Mouse (Mus musculus): ENCODE measurements around the gene Hcls1. TPM values are rescaled to one million over a fixed set of nuclear protein-coding genes. Genes with fewer than 3 reads are reported as not detected.

Gene Hcls1
- polyA plus RNA-seq, 1 experiment from 2014 or later = 2.1 TPM

DNA sequence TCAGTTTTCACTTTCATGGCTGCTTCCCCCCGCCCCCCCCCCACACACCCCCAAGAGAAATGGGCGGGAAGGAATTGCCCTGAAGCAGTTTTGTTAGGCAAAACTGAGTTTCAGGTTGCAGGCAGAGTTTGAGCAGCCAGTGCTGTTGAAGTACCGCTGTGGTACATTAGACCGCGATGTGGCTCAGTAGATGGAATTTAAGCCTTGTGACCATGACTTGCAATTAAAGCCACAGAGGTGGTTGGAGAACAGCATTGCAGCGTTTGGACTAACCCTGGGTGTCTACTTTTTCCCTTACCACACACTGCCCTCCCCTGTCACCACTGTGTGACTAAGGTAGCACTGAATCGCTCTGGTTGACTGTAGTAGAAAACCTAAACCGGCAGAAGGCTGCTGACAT lies 54.7 kb downstream of the Hcls1 start:
- no peaks in the 10 kb centered on the region for H3K27me3 ChIP-seq (ENCODE audit: control insufficient read depth, insufficient read depth, low read length)
- no peaks in the 10 kb centered on the region for H3K9me3 ChIP-seq (ENCODE audit: control insufficient read depth, low read depth, low read length)
- H3K4me2 ChIP-seq (replicated peaks; ENCODE audit: low read depth, low read length) = no peak overlapping the region
- H3K27ac ChIP-seq (ENCODE audit: low read length) = no peak overlapping the region
- 75% methylated on average over 8 of the region's 8 CpGs for WGBS
- H3K4me1 ChIP-seq (ENCODE audit: control insufficient read depth, insufficient read depth, low read length) = no peaks in the 10 kb centered on the region
- H3K36me3 ChIP-seq (ENCODE audit: control insufficient read depth, insufficient read depth, low read length) = no peaks in the 10 kb centered on the region
- no peak overlapping the region for H3K9ac ChIP-seq (replicated peaks; ENCODE audit: low read depth, low read length)
- H3K4me3 ChIP-seq (ENCODE audit: low read depth, low read length) = no peak overlapping the region
- no peak for ATAC-seq (ENCODE audit: insufficient number of reproducible peaks, insufficient read depth, low FRiP score, low read depth)

- H3K9ac ChIP-seq (replicated peaks; ENCODE audit: low read depth, low read length) = no peak within 1 kb of the TSS
- no peaks in the 10 kb centered on the region for H3K9me3 ChIP-seq (ENCODE audit: control insufficient read depth, low read depth, low read length)
- H3K36me3 ChIP-seq (ENCODE audit: control insufficient read depth, insufficient read depth, low read length) = no peaks in the 10 kb centered on the region
- ATAC-seq (ENCODE audit: insufficient number of reproducible peaks, insufficient read depth, low FRiP score, low read depth) = no peak
- H3K27me3 ChIP-seq (ENCODE audit: control insufficient read depth, insufficient read depth, low read length) = no peaks in the 10 kb centered on the region
- H3K27ac ChIP-seq (ENCODE audit: low read length) = no peak within 1 kb of the TSS
- 54% methylated on average over 18 of the region's 18 CpGs for WGBS
- no peak within 1 kb of the TSS for H3K4me2 ChIP-seq (replicated peaks; ENCODE audit: low read depth, low read length)
- H3K4me1 ChIP-seq (ENCODE audit: control insufficient read depth, insufficient read depth, low read length) = no peaks in the 10 kb centered on the region
- no peak within 1 kb of the TSS for H3K4me3 ChIP-seq (ENCODE audit: low read depth, low read length)
These were observed 55.3 kb downstream of the Hcls1 start, which contains the start of gene Fbxo40 for GRCm38 (mm10) chr16:36989999-36990625. Gene Fbxo40 (minus strand): TSS chr16:36990467.

DNA sequence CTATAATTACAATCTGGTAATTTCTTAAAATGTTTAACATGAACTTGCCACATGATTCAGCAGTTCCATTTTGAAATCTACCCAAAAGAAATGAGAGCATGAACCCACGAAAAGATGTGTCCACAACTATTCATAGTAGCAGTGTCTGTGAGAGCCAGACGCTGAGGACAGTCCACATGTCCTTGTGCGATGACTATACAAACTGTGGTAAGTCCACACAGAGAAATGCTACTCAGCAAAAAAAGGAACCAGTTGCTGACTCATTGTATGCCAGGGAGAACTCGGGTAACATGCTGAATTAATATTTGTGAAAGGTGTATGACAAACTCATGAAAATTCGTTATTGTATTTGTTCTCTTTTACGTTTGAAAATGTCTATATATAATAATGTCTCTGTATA lies 62.9 kb downstream of the Hcls1 start:
- no peaks in the 10 kb centered on the region for H3K36me3 ChIP-seq (ENCODE audit: control insufficient read depth, insufficient read depth, low read length)
- WGBS = 80% methylated on average over 6 of the region's 6 CpGs
- no peak overlapping the region for H3K4me3 ChIP-seq (ENCODE audit: low read depth, low read length)
- no peak overlapping the region for H3K9ac ChIP-seq (replicated peaks; ENCODE audit: low read depth, low read length)
- no peak for ATAC-seq (ENCODE audit: insufficient number of reproducible peaks, insufficient read depth, low FRiP score, low read depth)
- H3K27me3 ChIP-seq (ENCODE audit: control insufficient read depth, insufficient read depth, low read length) = no peaks in the 10 kb centered on the region
- H3K4me1 ChIP-seq (ENCODE audit: control insufficient read depth, insufficient read depth, low read length) = no peaks in the 10 kb centered on the region
- no peaks in the 10 kb centered on the region for H3K9me3 ChIP-seq (ENCODE audit: control insufficient read depth, low read depth, low read length)
- H3K4me2 ChIP-seq (replicated peaks; ENCODE audit: low read depth, low read length) = no peak overlapping the region
- no peak overlapping the region for H3K27ac ChIP-seq (ENCODE audit: low read length)

- no peak for ATAC-seq (ENCODE audit: insufficient number of reproducible peaks, insufficient read depth, low FRiP score, low read depth)
- H3K4me1 ChIP-seq (ENCODE audit: control insufficient read depth, insufficient read depth, low read length) = no peaks in the 10 kb centered on the region
- no peaks in the 10 kb centered on the region for H3K9me3 ChIP-seq (ENCODE audit: control insufficient read depth, low read depth, low read length)
- no peak overlapping the region for H3K9ac ChIP-seq (replicated peaks; ENCODE audit: low read depth, low read length)
- H3K4me2 ChIP-seq (replicated peaks; ENCODE audit: low read depth, low read length) = no peak overlapping the region
- no peak overlapping the region for H3K27ac ChIP-seq (ENCODE audit: low read length)
- H3K36me3 ChIP-seq (ENCODE audit: control insufficient read depth, insufficient read depth, low read length) = no peaks in the 10 kb centered on the region
- WGBS = 78% methylated on average over 9 of the region's 9 CpGs
- H3K4me3 ChIP-seq (ENCODE audit: low read depth, low read length) = no peak overlapping the region
- H3K27me3 ChIP-seq (ENCODE audit: control insufficient read depth, insufficient read depth, low read length) = no peaks in the 10 kb centered on the region
These were observed 64.7 kb downstream of the Hcls1 start for GRCm38 (mm10) chr16:36999366-36999972.

DNA sequence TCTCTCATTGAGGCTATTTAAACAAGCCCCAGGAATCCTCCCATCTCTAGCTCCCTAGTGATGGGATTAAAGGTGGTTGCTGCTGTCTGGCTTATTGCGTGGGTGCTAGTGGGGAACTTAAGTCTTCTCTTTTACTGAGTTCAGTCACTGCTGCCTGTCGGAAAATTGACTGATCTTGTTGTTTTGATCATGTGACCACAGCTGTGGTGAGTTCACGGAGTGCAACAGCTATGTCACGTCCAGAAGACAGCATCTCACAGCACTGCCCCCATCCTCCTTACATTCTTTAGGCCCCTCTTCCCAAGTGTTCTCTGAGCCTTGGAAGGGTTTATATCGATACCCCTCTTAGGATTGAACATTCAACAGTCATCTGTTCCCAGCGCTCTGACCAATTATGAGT lies 74.5 kb downstream of the Hcls1 start:
- no peak overlapping the region for H3K4me3 ChIP-seq (ENCODE audit: low read depth, low read length)
- H3K27ac ChIP-seq (ENCODE audit: low read length) = no peak overlapping the region
- H3K4me1 ChIP-seq (ENCODE audit: control insufficient read depth, insufficient read depth, low read length) = peaks cover 6% of the 10 kb centered on the region
- H3K4me2 ChIP-seq (replicated peaks; ENCODE audit: low read depth, low read length) = no peak overlapping the region
- H3K9ac ChIP-seq (replicated peaks; ENCODE audit: low read depth, low read length) = no peak overlapping the region
- no peaks in the 10 kb centered on the region for H3K27me3 ChIP-seq (ENCODE audit: control insufficient read depth, insufficient read depth, low read length)
- no peaks in the 10 kb centered on the region for H3K9me3 ChIP-seq (ENCODE audit: control insufficient read depth, low read depth, low read length)
- ATAC-seq (ENCODE audit: insufficient number of reproducible peaks, insufficient read depth, low FRiP score, low read depth) = no peak
- H3K36me3 ChIP-seq (ENCODE audit: control insufficient read depth, insufficient read depth, low read length) = no peaks in the 10 kb centered on the region
- 58% methylated on average over 6 of the region's 6 CpGs for WGBS

GRCm38 (mm10) chr16:37010370-37010769 lies 75.6 kb downstream of the Hcls1 start:
- WGBS = 58% methylated on average over 4 of the region's 4 CpGs

GRCm38 (mm10) chr16:37011061-37011921 lies 76.5 kb downstream of the Hcls1 start, which contains the start of gene Polq:
Gene Polq (plus strand): TSS chr16:37011786.
- H3K27ac ChIP-seq (ENCODE audit: low read length) = no peak within 1 kb of the TSS
- peak; percentile 97 for ATAC-seq (ENCODE audit: insufficient number of reproducible peaks, insufficient read depth, low FRiP score, low read depth)
- 5% methylated on average over 30 of the region's 30 CpGs for WGBS

More at GRCm38 (mm10) chr16:37010370-37010769, 75.6 kb downstream of the Hcls1 start:
- no peak overlapping the region for H3K9ac ChIP-seq (replicated peaks; ENCODE audit: low read depth, low read length)
- H3K4me1 ChIP-seq (ENCODE audit: control insufficient read depth, insufficient read depth, low read length) = peaks cover 6% of the 10 kb centered on the region
- H3K4me2 ChIP-seq (replicated peaks; ENCODE audit: low read depth, low read length) = no peak overlapping the region
- no peak overlapping the region for H3K27ac ChIP-seq (ENCODE audit: low read length)
- ATAC-seq (ENCODE audit: insufficient number of reproducible peaks, insufficient read depth, low FRiP score, low read depth) = peak; percentile 39; the same call in 1 of the 2 replicates
- H3K36me3 ChIP-seq (ENCODE audit: control insufficient read depth, insufficient read depth, low read length) = peaks cover 3% of the 10 kb centered on the region; the same call in 1 of the 2 replicates
- no peaks in the 10 kb centered on the region for H3K9me3 ChIP-seq (ENCODE audit: control insufficient read depth, low read depth, low read length)
- H3K27me3 ChIP-seq (ENCODE audit: control insufficient read depth, insufficient read depth, low read length) = no peaks in the 10 kb centered on the region
- H3K4me3 ChIP-seq (ENCODE audit: low read depth, low read length) = no peak overlapping the region

GRCm38 (mm10) chr16:37011922-37012289 lies 77.1 kb downstream of the Hcls1 start:
- ATAC-seq (ENCODE audit: insufficient number of reproducible peaks, insufficient read depth, low FRiP score, low read depth) = peak; percentile 64; the same call in 1 of the 2 replicates
- H3K4me3 ChIP-seq (ENCODE audit: low read depth, low read length) = peak overlapping the region; percentile 83
- WGBS = under 1% methylated on average over 26 of the region's 26 CpGs
- peaks cover 3% of the 10 kb centered on the region; the same call in 1 of the 2 replicates for H3K36me3 ChIP-seq (ENCODE audit: control insufficient read depth, insufficient read depth, low read length)
- peak overlapping the region; percentile 69 for H3K9ac ChIP-seq (replicated peaks; ENCODE audit: low read depth, low read length)
- H3K4me1 ChIP-seq (ENCODE audit: control insufficient read depth, insufficient read depth, low read length) = peaks cover 6% of the 10 kb centered on the region
- H3K27ac ChIP-seq (ENCODE audit: low read length) = no peak overlapping the region
- H3K9me3 ChIP-seq (ENCODE audit: control insufficient read depth, low read depth, low read length) = no peaks in the 10 kb centered on the region
- peak overlapping the region; percentile 79 for H3K4me2 ChIP-seq (replicated peaks; ENCODE audit: low read depth, low read length)
- H3K27me3 ChIP-seq (ENCODE audit: control insufficient read depth, insufficient read depth, low read length) = no peaks in the 10 kb centered on the region

More at GRCm38 (mm10) chr16:37011061-37011921, 76.5 kb downstream of the Hcls1 start, which contains the start of gene Polq:
- peaks cover 3% of the 10 kb centered on the region; the same call in 1 of the 2 replicates for H3K36me3 ChIP-seq (ENCODE audit: control insufficient read depth, insufficient read depth, low read length)
- peak within 1 kb of the TSS; percentile 69 for H3K9ac ChIP-seq (replicated peaks; ENCODE audit: low read depth, low read length)
- H3K4me2 ChIP-seq (replicated peaks; ENCODE audit: low read depth, low read length) = peak within 1 kb of the TSS; percentile 79
- H3K4me3 ChIP-seq (ENCODE audit: low read depth, low read length) = peak within 1 kb of the TSS; percentile 83
- H3K27me3 ChIP-seq (ENCODE audit: control insufficient read depth, insufficient read depth, low read length) = no peaks in the 10 kb centered on the region
- peaks cover 6% of the 10 kb centered on the region for H3K4me1 ChIP-seq (ENCODE audit: control insufficient read depth, insufficient read depth, low read length)
- H3K9me3 ChIP-seq (ENCODE audit: control insufficient read depth, low read depth, low read length) = no peaks in the 10 kb centered on the region

All from stomach, embryonic 14.5 days (tissue).